Mouse (Mus musculus) ES-Bruce4 (cell line): ENCODE measurements around the gene Sds.

Experiments used
- CTCF ChIP-seq: IDR thresholded peaks from one replicate; pipeline ENCODE4 v1.8.1; 2011; ENCODE audit warnings: low read depth, low read length
- POLR2A ChIP-seq: IDR thresholded peaks from one replicate; pipeline ENCODE4 v1.8.1; 2011; ENCODE audit warnings: low read length; ENCODE audit not compliant: insufficient read depth

GRCm38 (mm10) chr5:120439887-120440670 lies 36.2 kb upstream of the Sds start:
- TF ChIP-seq CTCF: no peak
- TF ChIP-seq POLR2A: no peak
